Mouse (Mus musculus) heart, adult 2 months (tissue): Measurements from ENCODE around the gene Fig4. TPM values are rescaled to one million over a fixed set of nuclear protein-coding genes. Genes with fewer than 3 reads are reported as not detected.

Source experiments
- DNase-seq, 2 experiments: peaks; one replicate each; pipeline ENCODE4 v3.0.0; 2021
- H3K27ac ChIP-seq: fragments of 200-600 bp; 2 replicates; pipeline ENCODE4 v1.8.1; 2022
- H3K27me3 ChIP-seq: fragments of 200-500 bp; 2 replicates; pipeline ENCODE4 v1.6.1; 2012; ENCODE audit warnings: mild to moderate bottlenecking, low read length, inconsistent platforms, mixed read lengths; ENCODE audit not compliant: control insufficient read depth, insufficient read depth
- H3K36me3 ChIP-seq: fragments of 200-500 bp; 2 replicates; pipeline ENCODE4 v1.6.1; 2012; ENCODE audit warnings: low read length, inconsistent platforms; ENCODE audit not compliant: control insufficient read depth, insufficient read depth
- H3K4me1 ChIP-seq: fragments of 200-500 bp; 2 replicates; pipeline ENCODE4 v1.6.1; 2011; ENCODE audit warnings: low read length; ENCODE audit not compliant: control insufficient read depth, insufficient read depth
- H3K4me3 ChIP-seq: fragments of 200-600 bp; 2 replicates; pipeline ENCODE4 v1.8.1; 2022
- H3K79me2 ChIP-seq: fragments of 200-500 bp; replicated peaks from 2 replicates; pipeline ENCODE4 v1.6.1; 2012; ENCODE audit warnings: mild to moderate bottlenecking, inconsistent platforms, low read length, moderate library complexity, mixed read lengths; ENCODE audit not compliant: control insufficient read depth, insufficient read depth
- H3K9ac ChIP-seq: fragments of 200-500 bp; 2 replicates; pipeline ENCODE4 v1.6.1; 2012; ENCODE audit warnings: low read depth, mild to moderate bottlenecking, control low read depth, inconsistent platforms, low read length, mixed read lengths
- CTCF ChIP-seq: fragments of 200-600 bp; IDR thresholded peaks from 2 replicates; pipeline ENCODE4 v1.8.1; 2022; ENCODE audit warnings: antibody characterized with exemption, mild to moderate bottlenecking, moderate library complexity
- EP300 ChIP-seq: fragments of 200-500 bp; IDR thresholded peaks from 2 replicates; pipeline ENCODE4 v1.6.1; 2011; ENCODE audit warnings: low read depth, low read length, control low read depth; ENCODE audit not compliant: insufficient read depth
- POLR2A ChIP-seq: fragments of 200-500 bp; IDR thresholded peaks from 2 replicates; pipeline ENCODE4 v1.6.1; 2011; ENCODE audit warnings: mild to moderate bottlenecking, low read depth, low read length, control low read depth; ENCODE audit not compliant: insufficient read depth
- WGBS: fragments of 180-500 bp; shearing (Covaris S2); methylation state at CpG from one replicate; pipeline ENCODE4 v1.1.7; 2018; 5-methylcytosine and 5-hydroxymethylcytosine counted together
- intact Hi-C: fragments of 180-260 bp; cut with DNase I; formaldehyde crosslinking; loops from one replicate; pipeline ENCODE4 v1.15.1; 2025
- polyA plus RNA-seq: library from polyadenylated mRNA; depleted of rRNA; stranded (reverse); fragments of >200 nt; gene quantifications from 2 replicates; pipeline ENCODE4 v1.2.3, GENCODE M21; 2012
- total RNA-seq, 2 experiments: library from RNA; stranded (reverse); gene quantifications; 2 replicates each; pipeline ENCODE4 v1.2.3; 2021

The Fig4 gene
- total and polyA plus RNA-seq, 3 experiments: 17.8 to 25.6 (median 22.1) TPM

DNA sequence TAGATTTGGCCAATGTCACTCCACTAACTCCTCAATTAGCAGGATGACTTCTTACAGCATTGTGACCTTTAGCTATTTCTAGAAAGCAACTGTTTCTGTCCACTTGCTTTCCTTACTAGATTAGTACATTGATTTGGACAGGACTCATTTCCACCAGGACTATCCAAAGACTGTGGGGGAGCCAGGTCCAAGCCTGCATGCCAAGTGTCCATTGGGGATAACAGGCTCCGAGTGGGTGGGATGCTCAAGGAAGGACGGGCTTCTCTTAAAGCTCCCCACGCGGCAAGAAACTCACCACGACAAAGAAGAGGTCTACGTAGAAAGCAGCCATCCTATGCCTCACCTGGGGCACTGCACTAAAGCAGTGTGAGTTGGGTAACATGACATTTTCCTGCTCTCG lies 75.4 kb downstream of the Fig4 start:
- Histone ChIP-seq H3K27ac (no peak overlapping the region), H3K9ac (no peak overlapping the region), H3K79me2 (no peaks in the 10 kb centered on the region), H3K4me3 (no peak overlapping the region), H3K36me3 (no peaks in the 10 kb centered on the region), H3K4me1 (no peaks in the 10 kb centered on the region), H3K27me3 (no peaks in the 10 kb centered on the region)
- intact Hi-C loops: no loop called here
- DNase-seq: no peak
- WGBS: 83% methylated on average over 7 of the region's 7 CpGs
- TF ChIP-seq CTCF (no peak), POLR2A (no peak), EP300 (no peak)

GRCm38 (mm10) chr10:41223499-41223898 lies 79.6 kb downstream of the Fig4 start:
- intact Hi-C loops: no loop called here
- WGBS: 83% methylated on average over 4 of the region's 4 CpGs
- Histone ChIP-seq H3K27ac (no peak overlapping the region), H3K9ac (no peak overlapping the region), H3K4me3 (no peak overlapping the region), H3K79me2 (no peaks in the 10 kb centered on the region), H3K36me3 (no peaks in the 10 kb centered on the region), H3K4me1 (no peaks in the 10 kb centered on the region), H3K27me3 (no peaks in the 10 kb centered on the region)
- no peak for DNase-seq
- TF ChIP-seq POLR2A (no peak), CTCF (no peak), EP300 (no peak)

DNA sequence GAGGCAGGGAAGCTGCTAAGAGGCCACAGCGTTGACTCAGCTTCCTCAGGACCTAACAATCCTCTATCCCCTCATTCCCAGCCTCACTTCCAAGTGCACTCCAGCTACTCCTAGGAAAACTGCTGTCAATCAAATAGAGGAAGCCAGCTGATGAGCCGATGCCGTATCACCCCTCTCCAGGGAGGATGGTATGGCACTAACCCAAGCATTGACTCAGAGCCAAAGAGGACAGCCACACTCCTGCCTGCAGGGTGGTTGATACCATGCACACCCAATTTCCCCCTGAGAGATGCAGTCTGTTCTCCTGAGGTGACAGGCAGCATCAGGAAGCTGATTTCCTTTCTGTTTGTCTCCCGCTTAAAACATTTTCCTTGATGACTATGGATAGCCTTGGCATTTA lies 81.9 kb downstream of the Fig4 start:
- no peak overlapping the region for H3K27ac ChIP-seq
- intact Hi-C loops: no loop called here
- no peaks in the 10 kb centered on the region for H3K27me3 ChIP-seq
- no peak overlapping the region for H3K4me3 ChIP-seq
- 36% methylated on average over 4 of the region's 4 CpGs for WGBS
- H3K79me2 ChIP-seq: no peaks in the 10 kb centered on the region
- H3K36me3 ChIP-seq: no peaks in the 10 kb centered on the region
- TF ChIP-seq CTCF: no peak
- TF ChIP-seq POLR2A: no peak
- TF ChIP-seq EP300: no peak
- H3K4me1 ChIP-seq: no peaks in the 10 kb centered on the region
- H3K9ac ChIP-seq: no peak overlapping the region
- no peak for DNase-seq

GRCm38 (mm10) chr10:41218897-41219296 lies 84.2 kb downstream of the Fig4 start:
- intact Hi-C loops: no loop called here
- Histone ChIP-seq H3K4me1 (no peaks in the 10 kb centered on the region), H3K79me2 (no peaks in the 10 kb centered on the region), H3K4me3 (no peak overlapping the region), H3K27ac (no peak overlapping the region), H3K36me3 (no peaks in the 10 kb centered on the region), H3K27me3 (no peaks in the 10 kb centered on the region), H3K9ac (no peak overlapping the region)
- TF ChIP-seq POLR2A (no peak), EP300 (no peak), CTCF (no peak)
- WGBS: 91% methylated on average over 10 of the region's 10 CpGs
- DNase-seq: no peak

DNA sequence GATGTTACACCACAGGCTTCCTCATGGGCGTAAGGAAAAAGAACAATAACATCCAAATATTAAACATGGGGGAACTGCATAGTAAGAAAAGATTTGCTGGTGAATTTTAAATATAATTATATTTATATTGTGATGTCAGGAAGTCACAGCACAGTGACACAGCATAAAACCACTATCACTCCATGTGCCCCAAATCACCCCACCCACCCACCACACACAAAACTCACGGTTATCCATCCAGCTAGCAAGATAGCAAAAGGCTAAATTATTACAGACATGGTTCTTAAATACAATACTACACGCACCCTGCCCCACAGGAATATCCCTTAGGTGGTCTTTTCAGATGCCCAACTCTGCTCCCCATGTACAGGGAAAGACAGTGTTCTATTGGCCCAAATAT lies 89.0 kb downstream of the Fig4 start:
- Histone ChIP-seq H3K79me2 (no peaks in the 10 kb centered on the region), H3K9ac (no peak overlapping the region), H3K36me3 (no peaks in the 10 kb centered on the region), H3K4me3 (no peak overlapping the region), H3K27me3 (no peaks in the 10 kb centered on the region), H3K4me1 (no peaks in the 10 kb centered on the region), H3K27ac (no peak overlapping the region)
- TF ChIP-seq EP300 (no peak), CTCF (no peak), POLR2A (no peak)
- WGBS: 89% methylated on average over 3 of the region's 3 CpGs
- no peak for DNase-seq
- intact Hi-C loops: no loop called here

DNA sequence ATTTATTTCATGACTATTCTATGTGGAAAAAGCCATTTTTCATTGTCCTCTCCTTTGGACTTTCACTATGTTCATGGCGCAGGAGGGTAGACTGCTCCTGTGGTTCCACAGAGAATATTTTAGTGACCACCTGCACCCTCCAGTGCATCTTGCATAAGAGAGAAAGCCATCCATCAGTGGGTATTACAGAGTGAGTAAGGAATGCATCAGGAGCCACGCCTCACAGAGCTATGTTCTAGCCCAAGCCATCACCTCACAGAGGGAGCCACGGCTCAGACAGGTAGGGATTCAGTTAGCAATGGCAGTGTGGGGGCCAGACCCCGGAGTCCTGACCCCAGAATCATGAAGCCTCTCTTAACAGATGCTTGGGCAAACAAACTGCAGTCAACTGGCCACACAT lies 93.5 kb downstream of the Fig4 start:
- H3K79me2 ChIP-seq: no peaks in the 10 kb centered on the region
- intact Hi-C loops: no loop called here
- no peak overlapping the region for H3K4me3 ChIP-seq
- H3K27ac ChIP-seq: no peak overlapping the region
- TF ChIP-seq EP300 (no peak), POLR2A (no peak), CTCF (no peak)
- DNase-seq: no peak
- no peak overlapping the region for H3K9ac ChIP-seq
- 86% methylated on average over 4 of the region's 4 CpGs for WGBS
- no peaks in the 10 kb centered on the region for H3K36me3 ChIP-seq
- H3K4me1 ChIP-seq: no peaks in the 10 kb centered on the region
- no peaks in the 10 kb centered on the region for H3K27me3 ChIP-seq

DNA sequence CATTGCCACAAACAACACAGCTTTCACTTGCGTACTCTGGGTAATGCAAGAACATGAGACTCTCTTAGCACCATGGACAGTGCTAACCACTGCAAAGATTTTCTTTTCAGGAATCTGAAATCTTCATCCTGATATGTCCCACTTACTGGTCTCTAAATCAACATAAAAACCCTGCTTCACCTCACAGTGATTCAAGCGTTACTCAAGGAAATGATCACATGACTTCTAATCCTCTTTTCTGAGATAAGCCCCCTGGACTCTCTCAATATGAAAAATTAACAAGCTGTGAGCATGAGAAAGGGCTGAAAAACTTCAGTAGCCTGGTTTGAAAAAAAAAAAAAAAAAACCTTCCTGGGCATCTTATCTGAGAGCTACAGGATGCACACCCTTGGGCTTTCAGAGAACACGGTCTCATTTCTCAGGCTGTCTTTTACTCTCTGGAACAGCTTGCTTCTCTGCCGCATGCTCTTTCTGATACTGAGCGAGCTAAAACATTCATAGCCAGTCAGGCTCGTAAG lies 94.1 kb downstream of the Fig4 start:
- Histone ChIP-seq H3K79me2 (no peaks in the 10 kb centered on the region), H3K27ac (no peak overlapping the region), H3K9ac (no peak overlapping the region), H3K4me3 (no peak overlapping the region), H3K27me3 (no peaks in the 10 kb centered on the region), H3K4me1 (no peaks in the 10 kb centered on the region), H3K36me3 (no peaks in the 10 kb centered on the region)
- no peak for TF ChIP-seq CTCF
- TF ChIP-seq POLR2A: no peak
- TF ChIP-seq EP300: no peak
- DNase-seq: no peak
- WGBS: 59% methylated on average over 6 of the region's 6 CpGs
- intact Hi-C loops: no loop called here
